Mouse (Mus musculus) neural tube, embryonic 13.5 days (tissue): ENCODE results near the gene Rab5if. TPM values are rescaled to one million over a fixed set of nuclear protein-coding genes. Genes with fewer than 3 reads are reported as not detected.
"Not testable (repeated sequence)": the region's sequence is repeated elsewhere in the genome, so short reads cannot be mapped to it uniquely, and the experiment has no call there.

Experiments used
- ATAC-seq: fragments of 200-750 bp; cut with Nextera tagmentation; 2 replicates; pipeline ENCODE4 v1.8.0; 2017; ENCODE audit warnings: low read depth, mild to moderate bottlenecking, moderate TSS enrichment, moderate library complexity
- H3K27ac ChIP-seq: fragments of 300-500 bp; sonication (generic); replicated peaks from 2 replicates; pipeline ENCODE4 v1.5.1; 2015; ENCODE audit warnings: moderate library complexity, mild to moderate bottlenecking, inconsistent platforms
- H3K27me3 ChIP-seq: fragments of 300-500 bp; sonication (generic); 2 replicates; pipeline ENCODE4 v1.6.1; 2015; ENCODE audit warnings: mild to moderate bottlenecking, inconsistent platforms
- H3K36me3 ChIP-seq: fragments of 300-500 bp; sonication (generic); 2 replicates; pipeline ENCODE4 v1.6.1; 2015; ENCODE audit warnings: mild to moderate bottlenecking, inconsistent platforms
- H3K4me1 ChIP-seq: fragments of 300-500 bp; sonication (generic); replicated peaks from 2 replicates; pipeline ENCODE4 v1.6.1; 2015; ENCODE audit warnings: inconsistent platforms
- H3K4me2 ChIP-seq: fragments of 300-500 bp; sonication (generic); 2 replicates; pipeline ENCODE4 v1.6.1; 2015; ENCODE audit warnings: inconsistent platforms, mild to moderate bottlenecking, moderate library complexity
- H3K4me3 ChIP-seq: fragments of 300-500 bp; sonication (generic); 2 replicates; pipeline ENCODE4 v1.5.1; 2015; ENCODE audit warnings: mild to moderate bottlenecking, inconsistent platforms
- H3K9ac ChIP-seq: fragments of 300-500 bp; sonication (generic); 2 replicates; pipeline ENCODE4 v1.6.1; 2015; ENCODE audit warnings: moderate library complexity, mild to moderate bottlenecking, inconsistent platforms
- H3K9me3 ChIP-seq: fragments of 300-500 bp; sonication (generic); 2 replicates; pipeline ENCODE4 v1.6.1; 2016; ENCODE audit warnings: inconsistent platforms
- WGBS: fragments of 180-500 bp; shearing (Covaris S2); methylation state at CpG from one replicate; pipeline ENCODE4 v1.1.7; 2015; 5-methylcytosine and 5-hydroxymethylcytosine counted together
- polyA plus RNA-seq: library from polyadenylated mRNA; unstranded; fragments of >200 nt; fragmentation: Nextera tagmentation; extraction: Ambion mirVana; gene quantifications from 2 replicates; pipeline ENCODE4 v1.2.1, GENCODE M21; 2015

Gene Rab5if
- polyA plus RNA-seq, 1 experiment from 2014 or later: 167 TPM

DNA sequence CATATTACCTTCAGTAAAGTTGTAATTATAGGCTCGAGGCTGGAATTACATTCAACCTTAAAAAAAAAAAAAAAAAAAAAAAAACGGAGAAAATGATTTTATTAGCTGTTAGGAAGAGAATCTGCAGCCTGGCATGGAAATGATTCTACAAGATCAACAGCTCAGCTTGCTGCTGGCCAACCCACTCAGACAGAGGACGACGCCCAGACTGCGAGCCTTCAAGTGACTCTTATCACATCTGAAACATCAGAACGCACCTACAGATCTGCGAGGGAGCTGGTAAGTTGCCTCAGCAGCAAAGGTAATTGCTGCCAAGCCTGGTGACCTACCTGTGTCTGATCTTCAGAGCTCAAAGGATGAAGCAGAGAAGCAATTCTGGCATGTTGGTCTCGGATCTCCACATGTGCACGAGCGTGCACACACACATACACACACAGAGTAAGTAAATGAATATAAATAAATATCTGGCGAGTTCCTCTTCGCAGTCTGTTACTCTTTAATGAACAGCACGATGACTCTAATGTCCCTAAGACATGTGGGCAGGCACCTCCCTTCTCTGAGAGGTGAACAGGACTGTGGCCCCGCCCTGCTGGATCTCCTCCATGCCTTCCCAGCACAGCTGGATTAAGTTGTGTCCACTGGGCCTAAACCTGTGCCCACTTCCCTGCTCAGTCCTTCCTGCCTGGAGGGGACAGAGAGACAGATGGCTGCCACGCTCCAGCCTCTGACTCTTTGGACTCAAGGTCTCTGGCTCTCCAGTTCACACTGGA, 31.8 kb downstream of the Rab5if start:
- H3K9me3 ChIP-seq: no peaks in the 10 kb centered on the region
- H3K4me2 ChIP-seq: no peak overlapping the region
- WGBS: 84% methylated on average over 15 of the region's 15 CpGs
- ATAC-seq: no peak
- peaks cover 13% of the 10 kb centered on the region for H3K4me1 ChIP-seq
- no peaks in the 10 kb centered on the region for H3K36me3 ChIP-seq
- H3K9ac ChIP-seq: no peak overlapping the region
- no peaks in the 10 kb centered on the region for H3K27me3 ChIP-seq
- no peak overlapping the region for H3K4me3 ChIP-seq
- H3K27ac ChIP-seq: no peak overlapping the region

DNA sequence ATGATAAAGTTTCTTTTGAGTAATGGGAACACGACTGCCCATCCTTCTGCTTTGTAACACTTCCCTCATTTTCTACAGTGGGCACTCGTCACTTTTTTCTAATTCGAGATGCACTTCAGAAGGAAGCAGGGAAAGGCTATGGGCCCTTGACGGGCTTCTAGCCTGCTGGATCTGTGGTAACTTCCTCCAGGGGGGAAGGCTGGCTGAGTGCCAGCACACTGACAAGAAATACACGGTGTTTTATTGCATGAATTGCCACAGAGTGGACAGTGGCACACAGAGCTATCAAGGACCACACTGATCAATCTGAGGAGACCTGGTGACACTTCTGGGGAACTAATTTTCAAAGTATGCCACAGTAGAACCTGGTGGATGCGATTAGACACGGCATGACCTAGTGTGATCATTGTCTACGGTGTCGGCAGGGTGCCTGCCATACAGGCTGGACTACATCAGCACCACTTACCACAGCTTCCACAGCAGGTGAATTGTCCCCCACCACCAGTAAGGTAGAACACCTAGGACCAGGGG, 33.5 kb downstream of the Rab5if start:
- WGBS: 75% methylated on average over 9 of the region's 9 CpGs
- Histone ChIP-seq H3K27ac (no peak overlapping the region), H3K4me1 (peaks cover 13% of the 10 kb centered on the region), H3K4me3 (no peak overlapping the region), H3K9me3 (no peaks in the 10 kb centered on the region), H3K36me3 (no peaks in the 10 kb centered on the region), H3K27me3 (no peaks in the 10 kb centered on the region), H3K9ac (no peak overlapping the region), H3K4me2 (no peak overlapping the region)
- no peak for ATAC-seq

DNA sequence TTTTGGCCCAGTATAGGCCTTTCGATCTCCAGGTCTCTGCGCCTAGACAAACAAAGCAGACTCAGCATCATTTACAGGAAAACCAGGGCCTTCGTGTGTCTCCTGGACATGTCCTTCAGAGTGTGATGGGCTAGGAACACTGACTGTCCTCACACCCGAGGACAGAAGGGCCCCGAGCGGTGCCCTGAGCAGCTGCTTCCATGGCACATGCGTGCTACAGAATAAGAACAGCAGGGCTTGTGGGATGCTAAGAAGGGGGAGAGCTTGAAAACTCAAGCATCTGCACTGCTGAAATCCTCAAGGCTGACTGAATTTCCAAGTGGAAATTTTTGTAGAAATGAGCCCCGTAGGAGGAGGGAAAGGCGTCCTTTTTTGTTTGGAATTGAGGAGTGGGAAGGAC, 34.1 kb downstream of the Rab5if start:
- 87% methylated on average over 9 of the region's 9 CpGs for WGBS
- no peaks in the 10 kb centered on the region for H3K9me3 ChIP-seq
- H3K9ac ChIP-seq: no peak overlapping the region
- ATAC-seq: no peak
- peaks cover 9% of the 10 kb centered on the region for H3K4me1 ChIP-seq
- H3K27ac ChIP-seq: no peak overlapping the region
- H3K4me3 ChIP-seq: no peak overlapping the region
- H3K4me2 ChIP-seq: no peak overlapping the region
- no peaks in the 10 kb centered on the region for H3K27me3 ChIP-seq
- no peaks in the 10 kb centered on the region for H3K36me3 ChIP-seq

DNA sequence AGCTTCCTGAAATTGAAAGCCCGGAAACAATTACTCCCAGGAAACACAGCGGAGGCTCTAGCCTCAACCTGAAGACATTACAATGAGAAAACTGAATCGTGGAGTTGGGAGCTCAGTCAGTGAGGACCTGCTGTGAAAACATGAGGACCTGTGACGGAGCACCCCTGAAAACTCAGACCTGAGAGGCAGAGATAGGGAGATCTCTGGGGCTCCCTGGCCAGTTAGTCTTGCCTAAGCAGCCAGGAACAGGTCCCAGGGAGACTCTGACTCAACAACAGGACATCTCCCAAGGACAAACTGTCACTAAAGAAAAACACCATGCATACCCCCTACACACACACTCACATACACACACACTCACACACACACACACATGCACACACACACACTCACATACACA, 35.4 kb downstream of the Rab5if start:
- no peaks in the 10 kb centered on the region for H3K9me3 ChIP-seq
- 71% methylated on average over 4 of the region's 4 CpGs for WGBS
- no peaks in the 10 kb centered on the region for H3K36me3 ChIP-seq
- H3K9ac ChIP-seq: no peak overlapping the region
- H3K4me3 ChIP-seq: no peak overlapping the region
- H3K4me2 ChIP-seq: no peak overlapping the region
- H3K4me1 ChIP-seq: no peaks in the 10 kb centered on the region
- H3K27me3 ChIP-seq: no peaks in the 10 kb centered on the region
- ATAC-seq: no peak
- no peak overlapping the region for H3K27ac ChIP-seq

DNA sequence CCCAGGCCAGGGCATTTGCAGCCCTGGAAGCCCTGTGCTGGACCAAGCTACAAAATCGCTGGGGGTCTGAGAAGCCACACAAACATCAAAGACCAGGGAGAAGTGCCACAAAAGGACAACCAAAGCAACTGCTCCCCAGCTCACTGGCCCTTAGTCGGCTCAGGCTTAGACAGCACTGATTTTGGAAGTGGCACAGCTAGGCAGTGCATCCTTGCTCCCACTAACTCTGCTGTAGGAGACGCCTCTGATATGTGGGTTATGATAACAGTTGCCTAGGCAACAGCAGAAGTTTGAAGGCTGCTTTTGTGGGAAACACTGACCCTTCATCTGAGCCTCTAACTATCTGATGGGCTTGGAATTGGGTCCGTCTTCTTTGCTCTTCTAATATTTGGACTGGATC, 36.3 kb downstream of the Rab5if start:
- Histone ChIP-seq H3K27ac (no peak overlapping the region), H3K9me3 (no peaks in the 10 kb centered on the region), H3K4me1 (no peaks in the 10 kb centered on the region), H3K36me3 (no peaks in the 10 kb centered on the region), H3K27me3 (no peaks in the 10 kb centered on the region), H3K4me3 (no peak overlapping the region), H3K4me2 (no peak overlapping the region), H3K9ac (no peak overlapping the region)
- ATAC-seq: no peak
- 79% methylated on average over 4 of the region's 4 CpGs for WGBS

DNA sequence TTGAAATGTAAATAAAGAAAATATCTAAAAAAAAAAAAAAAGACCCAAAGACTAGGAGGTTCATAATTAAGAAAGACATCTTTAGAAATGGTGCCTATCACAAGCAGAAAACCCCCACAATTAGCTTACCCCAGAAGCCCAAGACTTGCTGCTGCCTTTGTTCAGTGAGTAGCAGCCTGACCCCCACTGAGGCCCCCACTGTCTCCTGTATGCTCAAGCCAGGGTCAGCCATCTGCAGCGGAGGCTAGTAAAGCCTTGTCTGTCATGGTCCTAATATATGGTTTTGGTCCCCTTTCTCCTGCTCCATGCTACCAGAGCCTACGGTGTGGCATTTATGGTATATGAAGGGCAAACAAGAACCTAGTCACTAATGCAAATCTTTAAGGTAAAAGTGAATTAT, 38.4 kb downstream of the Rab5if start:
- no peak overlapping the region for H3K9ac ChIP-seq
- no peaks in the 10 kb centered on the region for H3K9me3 ChIP-seq
- no peaks in the 10 kb centered on the region for H3K36me3 ChIP-seq
- no peak overlapping the region for H3K4me2 ChIP-seq
- ATAC-seq: no peak
- no peak overlapping the region for H3K4me3 ChIP-seq
- no peaks in the 10 kb centered on the region for H3K27me3 ChIP-seq
- 56% methylated on average over 2 of the region's 2 CpGs for WGBS
- H3K27ac ChIP-seq: no peak overlapping the region
- H3K4me1 ChIP-seq: no peaks in the 10 kb centered on the region

DNA sequence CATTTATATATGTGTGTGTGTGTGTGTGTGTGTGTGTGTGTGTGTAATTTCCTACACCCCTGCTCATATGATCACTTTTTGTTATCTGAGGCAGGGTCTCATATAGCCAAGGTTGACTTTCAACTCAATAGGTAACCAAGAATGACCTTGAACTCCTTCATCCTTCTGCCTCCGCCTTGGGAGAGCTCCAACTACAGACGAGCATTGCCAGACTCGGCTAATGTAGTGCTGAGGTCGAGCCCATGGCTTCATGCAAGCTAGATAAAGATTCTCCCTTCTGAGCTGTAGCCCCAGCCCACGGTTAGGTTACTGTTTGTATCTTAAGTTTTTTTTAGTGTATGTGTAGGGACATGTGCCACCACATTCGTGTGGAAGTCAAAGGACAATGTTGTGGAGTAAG, 39.0 kb downstream of the Rab5if start:
- 80% methylated on average over 6 of the region's 6 CpGs for WGBS
- no peaks in the 10 kb centered on the region for H3K27me3 ChIP-seq
- no peak for ATAC-seq
- no peak overlapping the region for H3K4me3 ChIP-seq
- no peaks in the 10 kb centered on the region for H3K36me3 ChIP-seq
- H3K9ac ChIP-seq: no peak overlapping the region
- no peaks in the 10 kb centered on the region for H3K4me1 ChIP-seq
- no peak overlapping the region for H3K4me2 ChIP-seq
- no peaks in the 10 kb centered on the region for H3K9me3 ChIP-seq
- H3K27ac ChIP-seq: no peak overlapping the region

DNA sequence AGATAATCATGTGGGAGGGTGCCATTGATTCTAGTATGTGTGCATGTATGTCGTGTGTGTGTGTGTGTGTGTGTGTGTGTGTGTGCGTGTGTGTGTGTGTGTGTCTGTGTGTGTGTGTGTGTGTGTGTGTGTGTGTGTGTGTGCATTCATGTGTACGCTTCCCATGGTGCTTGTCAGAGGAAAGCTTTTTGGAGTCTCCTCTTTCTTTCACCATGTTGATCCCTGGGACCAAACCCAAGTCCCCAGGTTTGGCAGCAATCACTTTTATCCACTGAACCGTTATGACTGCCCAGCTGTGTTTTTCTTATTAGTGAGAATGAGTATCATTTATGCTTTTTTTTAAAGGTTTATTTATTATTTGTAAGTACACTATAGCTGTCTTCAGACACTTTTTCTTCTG, 39.5 kb downstream of the Rab5if start:
- ATAC-seq, H3K4me1 ChIP-seq, H3K27me3 ChIP-seq, H3K27ac ChIP-seq, H3K4me3 ChIP-seq, H3K36me3 ChIP-seq, H3K9me3 ChIP-seq, H3K9ac ChIP-seq, H3K4me2 ChIP-seq: not testable (repeated sequence)
- WGBS: 89% methylated on average over 4 of the region's 4 CpGs

DNA sequence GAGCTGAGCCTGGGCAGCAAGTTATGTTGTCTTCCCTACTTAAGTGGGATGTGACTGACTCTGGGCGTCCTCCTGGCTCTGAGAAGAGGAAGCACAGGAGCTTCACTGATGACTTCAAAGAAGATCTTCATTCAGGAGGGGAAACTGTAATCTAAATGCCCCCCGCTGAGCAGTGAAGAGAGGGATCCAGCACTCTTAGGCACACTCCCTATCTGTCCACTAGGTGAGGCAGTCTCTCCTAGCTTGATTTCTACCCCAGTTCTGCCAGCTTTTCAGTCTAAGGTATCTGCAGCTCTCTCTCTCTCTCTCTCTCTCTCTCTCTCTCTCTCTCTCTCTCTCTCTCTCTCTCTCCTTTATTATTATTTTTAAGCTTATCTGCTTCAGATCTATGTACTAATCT, 40.4 kb downstream of the Rab5if start:
- ATAC-seq: no peak
- 35% methylated on average over 2 of the region's 2 CpGs for WGBS

DNA sequence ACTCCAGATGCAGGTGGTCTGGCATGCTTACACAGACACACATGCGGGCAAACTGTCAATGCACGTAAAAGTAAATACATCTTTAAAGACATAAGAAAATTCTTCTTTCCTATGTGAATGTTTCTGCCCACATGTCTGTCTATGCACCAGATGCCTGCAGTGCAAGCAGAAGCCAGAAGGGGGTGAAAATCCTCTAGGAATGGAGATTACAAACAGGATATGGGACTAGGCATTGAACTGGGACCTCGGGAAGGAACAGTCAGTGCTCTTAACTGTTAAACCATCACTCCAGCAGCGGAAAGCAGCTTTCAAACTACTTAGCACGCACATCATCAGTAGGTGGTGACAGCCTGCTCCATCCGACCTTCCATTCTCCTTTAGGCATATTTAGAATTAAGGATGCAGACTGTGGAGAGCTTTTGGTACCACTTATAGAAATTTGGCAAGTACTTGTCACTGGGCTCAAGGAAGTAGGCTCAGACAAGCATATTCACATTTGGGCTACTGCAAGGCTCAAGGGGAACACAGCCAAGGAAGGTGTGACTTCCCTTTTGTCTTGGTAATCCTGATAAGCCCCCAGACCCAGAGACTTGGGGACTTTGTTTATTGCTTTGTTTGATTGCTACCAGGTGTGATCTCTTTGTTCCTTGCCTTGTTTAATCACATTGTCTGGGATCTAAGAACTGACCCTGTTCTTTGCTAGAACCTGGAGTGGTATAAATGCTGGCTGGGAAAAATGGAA, 42.2 kb downstream of the Rab5if start:
- Histone ChIP-seq H3K4me3 (no peak overlapping the region), H3K9ac (no peak overlapping the region), H3K4me1 (no peaks in the 10 kb centered on the region), H3K9me3 (no peaks in the 10 kb centered on the region), H3K27me3 (no peaks in the 10 kb centered on the region), H3K36me3 (no peaks in the 10 kb centered on the region), H3K4me2 (no peak overlapping the region), H3K27ac (no peak overlapping the region)
- WGBS: 24% methylated on average over 6 of the region's 6 CpGs
- no peak for ATAC-seq

More for the DNA sequence above, 40.4 kb downstream of the Rab5if start:
- Histone ChIP-seq H3K27me3 (no peaks in the 10 kb centered on the region), H3K27ac (no peak overlapping the region), H3K9me3 (no peaks in the 10 kb centered on the region), H3K36me3 (no peaks in the 10 kb centered on the region), H3K4me3 (no peak overlapping the region), H3K4me2 (no peak overlapping the region), H3K9ac (no peak overlapping the region), H3K4me1 (no peaks in the 10 kb centered on the region)

DNA sequence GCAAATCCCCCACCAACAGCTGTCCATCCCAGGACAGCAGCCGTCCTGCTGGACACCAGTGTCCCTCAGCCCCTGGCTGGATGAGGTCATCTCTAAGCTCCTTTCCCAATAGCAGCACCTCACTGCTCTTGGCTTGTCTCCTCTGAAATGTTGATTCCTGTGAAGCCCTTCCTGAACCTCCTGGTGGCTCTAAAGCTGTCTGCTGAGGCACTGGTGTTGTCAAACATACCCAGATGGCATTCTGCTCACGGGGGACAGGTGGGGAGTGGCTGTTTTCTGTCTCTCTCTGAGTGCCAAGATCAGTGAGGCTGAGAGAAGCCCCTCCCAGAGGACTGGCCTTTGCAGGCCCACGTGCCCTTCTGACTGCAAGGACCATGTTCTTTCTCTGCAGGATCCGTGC, 43.0 kb downstream of the Rab5if start:
- H3K27me3 ChIP-seq, H3K27ac ChIP-seq, ATAC-seq, H3K4me3 ChIP-seq, H3K4me1 ChIP-seq, H3K9ac ChIP-seq, H3K4me2 ChIP-seq, H3K36me3 ChIP-seq, H3K9me3 ChIP-seq: not testable (repeated sequence)
- WGBS: 30% methylated on average over 4 of the region's 4 CpGs

DNA sequence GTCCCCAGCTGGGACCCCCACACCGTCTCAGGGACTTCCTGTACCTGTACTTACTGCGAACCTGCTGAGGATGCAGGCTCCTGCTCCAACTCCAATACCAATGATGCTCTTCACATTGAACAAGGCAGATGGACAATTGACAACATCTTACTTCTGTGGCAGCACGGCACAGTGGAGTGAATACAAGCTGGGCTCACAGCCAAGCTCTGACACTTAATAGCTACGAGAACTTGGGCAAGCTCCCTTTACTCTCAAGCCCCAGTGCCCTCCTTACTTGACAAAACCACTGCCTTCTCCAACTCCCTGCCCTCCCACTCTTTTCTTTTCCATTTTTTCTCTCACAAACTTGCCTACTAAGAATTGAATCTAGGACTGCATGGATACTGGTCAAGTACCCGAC, 50.3 kb downstream of the Rab5if start:
- no peaks in the 10 kb centered on the region for H3K9me3 ChIP-seq
- no peak overlapping the region for H3K9ac ChIP-seq
- H3K4me2 ChIP-seq: no peak overlapping the region
- H3K36me3 ChIP-seq: no peaks in the 10 kb centered on the region
- no peak for ATAC-seq
- no peak overlapping the region for H3K4me3 ChIP-seq
- no peaks in the 10 kb centered on the region for H3K27me3 ChIP-seq
- no peaks in the 10 kb centered on the region for H3K4me1 ChIP-seq
- H3K27ac ChIP-seq: no peak overlapping the region
- 68% methylated on average over 5 of the region's 5 CpGs for WGBS
